Mouse (Mus musculus): ENCODE measurements around the gene Depdc7. TPM values are rescaled to one million over a fixed set of nuclear protein-coding genes. Genes with fewer than 3 reads are reported as not detected.

Gene Depdc7
- polyA plus RNA-seq, 1 experiment from 2014 or later, result 2.4 TPM

GRCm38 (mm10) chr2:104709786-104710337 is 32.8 kb downstream of the Depdc7 start:
- Histone ChIP-seq H3K9me3 (ENCODE audit: control insufficient read depth, low read length) (no peaks in the 10 kb centered on the region), H3K27me3 (replicated peaks; ENCODE audit: control insufficient read depth, insufficient read depth, low read length) (no peaks in the 10 kb centered on the region), H3K36me3 (ENCODE audit: control insufficient read depth, insufficient read depth) (peaks cover 10% of the 10 kb centered on the region), H3K9ac (replicated peaks; ENCODE audit: low read depth, low read length) (no peak overlapping the region), H3K4me3 (replicated peaks; ENCODE audit: low read length) (no peak overlapping the region), H3K27ac (ENCODE audit: low read length) (no peak overlapping the region), H3K4me2 (ENCODE audit: low read length) (no peak overlapping the region), H3K4me1 (replicated peaks; ENCODE audit: control insufficient read depth, insufficient read depth, low read length) (peaks cover 21% of the 10 kb centered on the region)
- 52% methylated on average over 6 of the region's 6 CpGs for WGBS
- ATAC-seq, result no peak

- no peak overlapping the region for H3K4me3 ChIP-seq (replicated peaks; ENCODE audit: low read length)
- no peak overlapping the region for H3K27ac ChIP-seq (ENCODE audit: low read length)
- H3K27me3 ChIP-seq (replicated peaks; ENCODE audit: control insufficient read depth, insufficient read depth, low read length), result no peaks in the 10 kb centered on the region
- H3K4me2 ChIP-seq (ENCODE audit: low read length), result no peak overlapping the region
- no peak for ATAC-seq
- no peaks in the 10 kb centered on the region for H3K9me3 ChIP-seq (ENCODE audit: control insufficient read depth, low read length)
- no peak overlapping the region for H3K9ac ChIP-seq (replicated peaks; ENCODE audit: low read depth, low read length)
- WGBS, result 72% methylated on average over 3 of the region's 3 CpGs
- no peaks in the 10 kb centered on the region for H3K4me1 ChIP-seq (replicated peaks; ENCODE audit: control insufficient read depth, insufficient read depth, low read length)
- H3K36me3 ChIP-seq (ENCODE audit: control insufficient read depth, insufficient read depth), result peaks cover 13% of the 10 kb centered on the region
These were observed 38.3 kb downstream of the Depdc7 start for GRCm38 (mm10) chr2:104704355-104704754.

GRCm38 (mm10) chr2:104703158-104703557 is 39.5 kb downstream of the Depdc7 start:
- Histone ChIP-seq H3K9me3 (ENCODE audit: control insufficient read depth, low read length) (no peaks in the 10 kb centered on the region), H3K27ac (ENCODE audit: low read length) (no peak overlapping the region), H3K4me1 (replicated peaks; ENCODE audit: control insufficient read depth, insufficient read depth, low read length) (no peaks in the 10 kb centered on the region), H3K4me3 (replicated peaks; ENCODE audit: low read length) (no peak overlapping the region), H3K4me2 (ENCODE audit: low read length) (no peak overlapping the region), H3K9ac (replicated peaks; ENCODE audit: low read depth, low read length) (no peak overlapping the region), H3K36me3 (ENCODE audit: control insufficient read depth, insufficient read depth) (peaks cover 13% of the 10 kb centered on the region), H3K27me3 (replicated peaks; ENCODE audit: control insufficient read depth, insufficient read depth, low read length) (no peaks in the 10 kb centered on the region)
- ATAC-seq, result no peak
- 62% methylated on average over 3 of the region's 3 CpGs for WGBS

- H3K36me3 ChIP-seq (ENCODE audit: control insufficient read depth, insufficient read depth), result peaks cover 8% of the 10 kb centered on the region
- H3K4me1 ChIP-seq (replicated peaks; ENCODE audit: control insufficient read depth, insufficient read depth, low read length), result no peaks in the 10 kb centered on the region
- no peaks in the 10 kb centered on the region for H3K27me3 ChIP-seq (replicated peaks; ENCODE audit: control insufficient read depth, insufficient read depth, low read length)
- no peak overlapping the region for H3K9ac ChIP-seq (replicated peaks; ENCODE audit: low read depth, low read length)
- no peak overlapping the region for H3K27ac ChIP-seq (ENCODE audit: low read length)
- no peak for ATAC-seq
- WGBS, result 89% methylated on average over 11 of the region's 11 CpGs
- H3K4me2 ChIP-seq (ENCODE audit: low read length), result no peak overlapping the region
- H3K9me3 ChIP-seq (ENCODE audit: control insufficient read depth, low read length), result no peaks in the 10 kb centered on the region
- H3K4me3 ChIP-seq (replicated peaks; ENCODE audit: low read length), result no peak overlapping the region
These were observed 43.0 kb downstream of the Depdc7 start for GRCm38 (mm10) chr2:104699659-104700058.

- no peak overlapping the region for H3K4me3 ChIP-seq (replicated peaks; ENCODE audit: low read length)
- no peaks in the 10 kb centered on the region for H3K27me3 ChIP-seq (replicated peaks; ENCODE audit: control insufficient read depth, insufficient read depth, low read length)
- H3K9me3 ChIP-seq (ENCODE audit: control insufficient read depth, low read length), result no peaks in the 10 kb centered on the region
- H3K27ac ChIP-seq (ENCODE audit: low read length), result no peak overlapping the region
- no peak overlapping the region for H3K9ac ChIP-seq (replicated peaks; ENCODE audit: low read depth, low read length)
- peaks cover 3% of the 10 kb centered on the region; the same call in 1 of the 2 replicates for H3K36me3 ChIP-seq (ENCODE audit: control insufficient read depth, insufficient read depth)
- no peaks in the 10 kb centered on the region for H3K4me1 ChIP-seq (replicated peaks; ENCODE audit: control insufficient read depth, insufficient read depth, low read length)
- WGBS, result 60% methylated on average over 2 of the region's 2 CpGs
- H3K4me2 ChIP-seq (ENCODE audit: low read length), result no peak overlapping the region
- no peak for ATAC-seq
These were observed 50.1 kb downstream of the Depdc7 start for GRCm38 (mm10) chr2:104692551-104692950.

GRCm38 (mm10) chr2:104690720-104691119 is 52.0 kb downstream of the Depdc7 start:
- Histone ChIP-seq H3K4me3 (replicated peaks; ENCODE audit: low read length) (no peak overlapping the region), H3K36me3 (ENCODE audit: control insufficient read depth, insufficient read depth) (no peaks in the 10 kb centered on the region), H3K4me1 (replicated peaks; ENCODE audit: control insufficient read depth, insufficient read depth, low read length) (no peaks in the 10 kb centered on the region), H3K27ac (ENCODE audit: low read length) (no peak overlapping the region), H3K9ac (replicated peaks; ENCODE audit: low read depth, low read length) (no peak overlapping the region), H3K27me3 (replicated peaks; ENCODE audit: control insufficient read depth, insufficient read depth, low read length) (no peaks in the 10 kb centered on the region), H3K4me2 (ENCODE audit: low read length) (no peak overlapping the region), H3K9me3 (ENCODE audit: control insufficient read depth, low read length) (no peaks in the 10 kb centered on the region)
- WGBS, result 76% methylated on average over 4 of the region's 4 CpGs
- no peak for ATAC-seq

- no peak overlapping the region for H3K4me3 ChIP-seq (replicated peaks; ENCODE audit: low read length)
- no peak overlapping the region for H3K4me2 ChIP-seq (ENCODE audit: low read length)
- H3K36me3 ChIP-seq (ENCODE audit: control insufficient read depth, insufficient read depth), result peaks cover 4% of the 10 kb centered on the region; the same call in 1 of the 2 replicates
- H3K9ac ChIP-seq (replicated peaks; ENCODE audit: low read depth, low read length), result no peak overlapping the region
- no peaks in the 10 kb centered on the region for H3K4me1 ChIP-seq (replicated peaks; ENCODE audit: control insufficient read depth, insufficient read depth, low read length)
- no peaks in the 10 kb centered on the region for H3K9me3 ChIP-seq (ENCODE audit: control insufficient read depth, low read length)
- no peaks in the 10 kb centered on the region for H3K27me3 ChIP-seq (replicated peaks; ENCODE audit: control insufficient read depth, insufficient read depth, low read length)
- WGBS, result 74% methylated on average over 8 of the region's 8 CpGs
- no peak for ATAC-seq
- H3K27ac ChIP-seq (ENCODE audit: low read length), result no peak overlapping the region
These were observed 54.0 kb downstream of the Depdc7 start for GRCm38 (mm10) chr2:104688724-104689123.

GRCm38 (mm10) chr2:104688321-104688720 is 54.4 kb downstream of the Depdc7 start:
- H3K9ac ChIP-seq (replicated peaks; ENCODE audit: low read depth, low read length), result no peak overlapping the region
- ATAC-seq, result no peak
- no peaks in the 10 kb centered on the region for H3K9me3 ChIP-seq (ENCODE audit: control insufficient read depth, low read length)
- H3K4me2 ChIP-seq (ENCODE audit: low read length), result no peak overlapping the region
- H3K4me1 ChIP-seq (replicated peaks; ENCODE audit: control insufficient read depth, insufficient read depth, low read length), result no peaks in the 10 kb centered on the region
- H3K36me3 ChIP-seq (ENCODE audit: control insufficient read depth, insufficient read depth), result peaks cover 8% of the 10 kb centered on the region
- H3K4me3 ChIP-seq (replicated peaks; ENCODE audit: low read length), result no peak overlapping the region
- H3K27me3 ChIP-seq (replicated peaks; ENCODE audit: control insufficient read depth, insufficient read depth, low read length), result no peaks in the 10 kb centered on the region
- no peak overlapping the region for H3K27ac ChIP-seq (ENCODE audit: low read length)
- 79% methylated on average over 3 of the region's 3 CpGs for WGBS

GRCm38 (mm10) chr2:104687261-104687660 is 55.4 kb downstream of the Depdc7 start:
- H3K36me3 ChIP-seq (ENCODE audit: control insufficient read depth, insufficient read depth), result peaks cover 10% of the 10 kb centered on the region
- WGBS, result 64% methylated on average over 3 of the region's 3 CpGs
- no peak overlapping the region for H3K4me3 ChIP-seq (replicated peaks; ENCODE audit: low read length)
- H3K4me2 ChIP-seq (ENCODE audit: low read length), result no peak overlapping the region
- H3K4me1 ChIP-seq (replicated peaks; ENCODE audit: control insufficient read depth, insufficient read depth, low read length), result no peaks in the 10 kb centered on the region
- H3K27me3 ChIP-seq (replicated peaks; ENCODE audit: control insufficient read depth, insufficient read depth, low read length), result no peaks in the 10 kb centered on the region
- no peak overlapping the region for H3K27ac ChIP-seq (ENCODE audit: low read length)
- no peak overlapping the region for H3K9ac ChIP-seq (replicated peaks; ENCODE audit: low read depth, low read length)
- ATAC-seq, result no peak
- H3K9me3 ChIP-seq (ENCODE audit: control insufficient read depth, low read length), result no peaks in the 10 kb centered on the region

GRCm38 (mm10) chr2:104685418-104685817 is 57.3 kb downstream of the Depdc7 start:
- no peak overlapping the region for H3K9ac ChIP-seq (replicated peaks; ENCODE audit: low read depth, low read length)
- H3K27me3 ChIP-seq (replicated peaks; ENCODE audit: control insufficient read depth, insufficient read depth, low read length), result no peaks in the 10 kb centered on the region
- no peak overlapping the region for H3K4me3 ChIP-seq (replicated peaks; ENCODE audit: low read length)
- 9% methylated on average over 13 of the region's 13 CpGs for WGBS
- no peaks in the 10 kb centered on the region for H3K9me3 ChIP-seq (ENCODE audit: control insufficient read depth, low read length)
- ATAC-seq, result peak; percentile 93
- no peak overlapping the region for H3K27ac ChIP-seq (ENCODE audit: low read length)
- H3K4me1 ChIP-seq (replicated peaks; ENCODE audit: control insufficient read depth, insufficient read depth, low read length), result no peaks in the 10 kb centered on the region
- H3K36me3 ChIP-seq (ENCODE audit: control insufficient read depth, insufficient read depth), result peaks cover 17% of the 10 kb centered on the region
- H3K4me2 ChIP-seq (ENCODE audit: low read length), result no peak overlapping the region

Data from forebrain, embryonic 16.5 days (tissue).